Mouse (Mus musculus): Measurements from ENCODE around the gene Gm37596.
"Not testable (repeated sequence)": the region's sequence is repeated elsewhere in the genome, so short reads cannot be mapped to it uniquely, and the experiment has no call there.

Gene Gm37596

DNA sequence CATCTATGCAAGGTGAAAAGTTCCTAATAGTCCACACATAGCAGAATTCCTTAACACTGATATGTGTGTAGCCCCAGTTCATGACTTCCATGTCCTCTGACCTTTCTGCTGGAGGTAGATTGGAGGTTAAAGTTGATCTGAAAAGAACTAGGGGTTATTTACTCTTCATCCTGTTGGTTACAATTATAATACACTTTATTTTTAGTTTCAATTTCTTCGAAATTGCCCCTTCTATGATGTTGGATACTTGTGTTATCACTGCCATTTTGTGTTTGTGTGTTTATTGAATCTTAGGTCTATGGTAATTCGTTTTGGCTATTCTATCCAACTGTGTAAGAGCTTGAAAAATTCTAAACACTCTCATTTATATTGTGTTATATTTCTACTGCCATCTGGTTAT, at the start of gene Gm37596:
TSS of gene Gm37596 (minus strand) at position 101 of the 400 bp plus-strand sequence.
- not testable (repeated sequence) for ATAC-seq (ENCODE audit: low TSS enrichment)

DNA sequence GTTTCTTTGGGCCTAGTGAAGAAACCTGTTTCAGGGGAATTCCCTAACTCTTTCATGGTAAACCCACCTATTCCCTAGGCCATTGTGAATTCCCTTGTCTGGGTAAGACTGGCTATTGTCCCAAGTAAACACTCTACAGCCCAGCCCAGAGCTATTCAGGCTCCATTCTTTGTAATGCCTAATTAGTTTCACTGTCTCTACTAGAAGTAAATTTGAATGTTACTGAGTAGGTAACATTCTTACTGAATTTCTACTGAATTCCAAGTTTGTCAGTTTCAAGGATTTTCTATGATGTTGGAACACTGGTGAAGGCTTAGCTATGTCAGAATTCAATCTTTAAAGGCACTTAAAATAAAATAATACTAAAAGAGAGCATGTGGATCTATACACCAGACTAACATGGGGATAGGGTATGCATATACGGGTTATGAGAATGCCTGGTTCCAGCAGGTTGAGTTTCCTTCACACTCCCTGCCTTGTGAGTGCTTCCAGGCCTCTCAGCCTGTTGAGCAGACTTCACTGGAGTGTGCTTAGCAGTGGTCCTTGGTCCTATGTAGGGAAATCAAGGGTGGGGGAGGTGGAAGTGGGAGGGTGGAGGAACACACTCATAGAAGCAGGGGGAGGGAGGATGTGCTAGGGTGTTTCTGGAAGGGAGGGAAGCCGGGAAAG, 16.2 kb upstream of the Gm37596 start:
- not testable (repeated sequence) for ATAC-seq (ENCODE audit: low TSS enrichment)

DNA sequence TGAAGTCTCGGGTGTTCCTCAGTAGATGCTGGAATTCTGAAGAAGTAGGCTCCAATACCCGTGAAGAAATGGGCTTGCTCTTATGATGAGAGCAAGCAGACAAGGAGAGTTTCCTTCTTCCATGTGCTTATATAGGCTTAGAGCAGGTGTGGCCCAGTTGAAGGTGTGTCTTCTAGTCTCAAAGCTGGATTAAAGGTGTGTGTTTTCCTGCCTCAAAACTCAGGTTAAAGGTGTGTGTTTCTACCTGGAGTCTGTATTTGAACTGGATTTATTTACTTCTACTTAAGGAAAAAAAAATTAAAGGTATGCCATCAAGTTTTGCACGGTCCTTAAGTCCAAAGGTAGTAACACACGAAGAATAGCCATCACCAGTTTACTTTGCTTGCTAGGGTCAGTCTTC, 16.7 kb downstream of the Gm37596 start, which contains the start of gene Tdpoz1:
TSS of gene Tdpoz1 (minus strand) at position 101 of the 400 bp plus-strand sequence.
- ATAC-seq (ENCODE audit: low TSS enrichment) = not testable (repeated sequence)

DNA sequence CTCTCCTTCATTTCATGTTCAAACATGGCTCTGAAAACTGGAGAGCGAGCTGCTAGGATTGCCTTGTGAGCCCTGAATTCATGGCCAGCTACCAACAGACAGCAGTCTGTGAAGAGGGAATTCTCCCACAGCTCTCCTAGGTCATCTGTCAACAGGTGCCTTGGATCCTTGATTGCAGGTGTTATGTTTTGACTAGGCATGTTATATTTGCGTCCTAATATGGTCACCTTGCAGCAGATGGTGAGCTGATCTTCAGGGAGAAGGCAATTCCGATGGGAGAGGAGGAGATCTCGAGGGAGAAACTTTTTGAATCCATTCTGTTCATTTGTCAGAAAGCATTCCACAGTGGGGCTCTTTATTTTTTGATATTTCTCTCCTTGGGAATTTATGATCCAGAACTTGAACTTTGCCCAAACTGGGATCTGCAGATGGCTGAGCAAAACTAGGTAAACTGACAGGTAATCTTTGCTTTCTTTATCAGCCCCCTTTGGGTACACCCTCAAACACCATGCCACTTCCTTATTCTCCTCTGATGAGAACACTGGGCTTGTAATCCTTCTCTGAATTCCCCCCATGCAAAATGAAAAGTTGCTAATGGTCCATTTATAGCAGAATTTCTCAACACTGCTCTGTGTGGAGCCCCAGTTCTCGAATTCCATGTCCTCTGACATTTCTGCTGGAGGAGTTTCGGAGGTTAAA, 21.9 kb downstream of the Gm37596 start:
- not testable (repeated sequence) for ATAC-seq (ENCODE audit: low TSS enrichment)

DNA sequence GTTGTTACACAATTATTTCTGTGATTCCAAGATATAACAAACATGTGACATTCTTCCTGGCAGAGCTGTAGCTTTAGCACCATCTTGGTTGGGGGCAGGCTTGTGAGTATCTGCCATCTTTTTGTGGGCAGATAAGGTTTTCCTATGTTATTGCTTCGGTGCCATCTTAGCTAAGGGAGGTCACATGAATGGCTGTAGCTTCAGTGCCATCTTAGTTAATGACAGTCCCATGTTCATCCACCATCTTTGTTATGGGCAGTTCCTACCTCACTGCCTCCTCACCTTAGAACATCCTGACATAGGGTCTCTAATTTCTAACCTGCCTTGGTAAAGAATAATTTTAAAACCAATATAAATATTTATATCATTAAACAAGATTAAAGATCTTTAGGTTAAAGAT, 38.6 kb downstream of the Gm37596 start:
- no peak for ATAC-seq (ENCODE audit: low TSS enrichment)

DNA sequence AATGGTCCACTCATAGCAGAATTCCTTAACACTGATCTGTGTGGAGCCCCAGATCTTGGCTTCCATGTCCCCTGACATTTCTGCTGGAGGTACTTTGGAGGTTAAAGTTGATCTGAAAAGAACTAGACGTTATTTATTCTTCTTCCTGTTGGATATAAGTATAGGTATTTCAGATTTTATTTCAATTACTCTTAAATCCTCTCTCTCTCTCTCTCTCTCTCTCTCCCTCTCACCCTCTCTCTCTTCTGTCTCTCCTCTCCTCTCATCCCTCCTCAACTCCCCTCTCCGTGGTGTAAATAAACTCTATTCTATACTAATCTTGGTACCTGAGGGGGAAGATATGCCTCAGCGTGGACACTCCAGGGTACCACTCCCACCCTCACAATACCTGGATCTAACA, 40.3 kb downstream of the Gm37596 start, which contains the start of gene Tdpoz2:
TSS of gene Tdpoz2 (minus strand) at position 101 of the 400 bp plus-strand sequence.
- no peak for ATAC-seq (ENCODE audit: low TSS enrichment)

All from frontal cortex, adult (tissue).